Mouse (Mus musculus): ENCODE measurements at regions not wholly inside any gene's neighbourhood (a gene's known extent, or its start where the extent isn't known, plus 50 kb on each side); places are given as distances from the start of the nearest gene placed in this dataset.

DNA sequence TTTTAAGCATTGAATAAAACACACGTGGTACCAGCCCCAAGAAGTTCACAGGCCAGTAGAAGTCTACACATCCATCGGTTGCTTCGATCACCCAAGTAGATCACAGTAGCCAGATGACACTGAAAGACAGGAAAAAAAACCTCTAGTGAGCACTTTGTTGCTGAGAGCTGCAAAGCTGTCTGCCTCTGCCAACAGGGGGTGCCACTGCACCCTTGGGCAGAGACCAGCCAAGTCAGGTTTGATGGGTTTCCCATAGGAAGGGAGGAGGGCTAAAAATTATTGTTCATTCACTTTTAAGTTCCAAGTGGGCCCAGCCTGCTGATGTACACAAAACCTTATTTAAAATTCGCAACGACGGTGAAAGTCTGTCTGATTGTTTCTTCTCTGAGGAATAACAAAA is 150.3 kb upstream of the Rpl34 start:
- Histone ChIP-seq H3K27me3 (replicated peaks; ENCODE audit: control insufficient read depth, insufficient read depth, low read length) (no peaks in the 10 kb centered on the region), H3K9me3 (ENCODE audit: control insufficient read depth) (no peaks in the 10 kb centered on the region), H3K36me3 (ENCODE audit: control insufficient read depth, insufficient read depth) (no peaks in the 10 kb centered on the region), H3K4me3 (ENCODE audit: low read depth, low read length) (no peak overlapping the region), H3K4me2 (replicated peaks; ENCODE audit: low read depth) (no peak overlapping the region), H3K9ac (ENCODE audit: low read depth, low read length) (no peak overlapping the region), H3K27ac (ENCODE audit: low read depth, low read length) (no peak overlapping the region), H3K4me1 (replicated peaks; ENCODE audit: control insufficient read depth, insufficient read depth, low read length) (no peaks in the 10 kb centered on the region)
- no peak for ATAC-seq
- WGBS: 80% methylated on average over 6 of the region's 6 CpGs
- peak; percentile 53 for TF ChIP-seq CTCF (IDR thresholded peaks at IDR 0.05; ENCODE audit: low read depth)

- Histone ChIP-seq H3K27me3 (replicated peaks; ENCODE audit: control insufficient read depth, insufficient read depth, low read length) (no peaks in the 10 kb centered on the region), H3K4me1 (replicated peaks; ENCODE audit: control insufficient read depth, insufficient read depth, low read length) (no peaks in the 10 kb centered on the region), H3K9ac (ENCODE audit: low read depth, low read length) (no peak overlapping the region), H3K9me3 (ENCODE audit: control insufficient read depth) (no peaks in the 10 kb centered on the region), H3K4me2 (replicated peaks; ENCODE audit: low read depth) (no peak overlapping the region), H3K4me3 (ENCODE audit: low read depth, low read length) (no peak overlapping the region), H3K36me3 (ENCODE audit: control insufficient read depth, insufficient read depth) (no peaks in the 10 kb centered on the region), H3K27ac (ENCODE audit: low read depth, low read length) (no peak overlapping the region)
- WGBS: 40% methylated on average over 8 of the region's 8 CpGs
- no peak for TF ChIP-seq CTCF (IDR thresholded peaks at IDR 0.05; ENCODE audit: low read depth)
- no peak for ATAC-seq
Measured at GRCm38 (mm10) chr3:130879463-130879862, 149.3 kb upstream of the Rpl34 start.

DNA sequence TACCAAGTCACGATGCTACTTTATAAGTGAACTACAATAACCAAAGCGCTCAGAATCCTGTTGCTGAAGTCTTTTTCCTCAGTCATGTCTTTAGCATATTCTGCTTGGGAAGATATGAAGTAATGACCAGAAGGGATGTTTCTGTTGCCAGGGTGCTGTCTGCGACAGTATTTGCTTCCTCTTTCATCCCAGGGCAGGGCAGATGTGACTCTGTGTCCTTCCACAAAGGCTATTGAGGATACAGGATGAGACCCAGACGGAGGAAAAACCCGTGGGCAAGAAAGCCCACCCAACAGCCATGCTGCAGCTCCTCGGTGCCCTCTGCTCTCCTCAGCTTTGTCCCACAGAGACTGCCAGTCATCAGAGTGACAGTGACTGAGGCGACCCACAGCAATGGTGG is 148.6 kb upstream of the Rpl34 start:
- ATAC-seq: no peak
- Histone ChIP-seq H3K27me3 (replicated peaks; ENCODE audit: control insufficient read depth, insufficient read depth, low read length) (no peaks in the 10 kb centered on the region), H3K4me2 (replicated peaks; ENCODE audit: low read depth) (no peak overlapping the region), H3K4me1 (replicated peaks; ENCODE audit: control insufficient read depth, insufficient read depth, low read length) (no peaks in the 10 kb centered on the region), H3K27ac (ENCODE audit: low read depth, low read length) (no peak overlapping the region), H3K9ac (ENCODE audit: low read depth, low read length) (no peak overlapping the region), H3K4me3 (ENCODE audit: low read depth, low read length) (no peak overlapping the region), H3K36me3 (ENCODE audit: control insufficient read depth, insufficient read depth) (no peaks in the 10 kb centered on the region), H3K9me3 (ENCODE audit: control insufficient read depth) (no peaks in the 10 kb centered on the region)
- 77% methylated on average over 7 of the region's 7 CpGs for WGBS
- TF ChIP-seq CTCF (IDR thresholded peaks at IDR 0.05; ENCODE audit: low read depth): no peak

GRCm38 (mm10) chr3:130877981-130878380 is 147.8 kb upstream of the Rpl34 start:
- Histone ChIP-seq H3K27me3 (replicated peaks; ENCODE audit: control insufficient read depth, insufficient read depth, low read length) (no peaks in the 10 kb centered on the region), H3K36me3 (ENCODE audit: control insufficient read depth, insufficient read depth) (no peaks in the 10 kb centered on the region), H3K4me3 (ENCODE audit: low read depth, low read length) (no peak overlapping the region), H3K4me1 (replicated peaks; ENCODE audit: control insufficient read depth, insufficient read depth, low read length) (no peaks in the 10 kb centered on the region), H3K4me2 (replicated peaks; ENCODE audit: low read depth) (no peak overlapping the region), H3K27ac (ENCODE audit: low read depth, low read length) (no peak overlapping the region), H3K9me3 (ENCODE audit: control insufficient read depth) (no peaks in the 10 kb centered on the region), H3K9ac (ENCODE audit: low read depth, low read length) (no peak overlapping the region)
- ATAC-seq: no peak
- no peak for TF ChIP-seq CTCF (IDR thresholded peaks at IDR 0.05; ENCODE audit: low read depth)
- 95% methylated on average over 5 of the region's 5 CpGs for WGBS

DNA sequence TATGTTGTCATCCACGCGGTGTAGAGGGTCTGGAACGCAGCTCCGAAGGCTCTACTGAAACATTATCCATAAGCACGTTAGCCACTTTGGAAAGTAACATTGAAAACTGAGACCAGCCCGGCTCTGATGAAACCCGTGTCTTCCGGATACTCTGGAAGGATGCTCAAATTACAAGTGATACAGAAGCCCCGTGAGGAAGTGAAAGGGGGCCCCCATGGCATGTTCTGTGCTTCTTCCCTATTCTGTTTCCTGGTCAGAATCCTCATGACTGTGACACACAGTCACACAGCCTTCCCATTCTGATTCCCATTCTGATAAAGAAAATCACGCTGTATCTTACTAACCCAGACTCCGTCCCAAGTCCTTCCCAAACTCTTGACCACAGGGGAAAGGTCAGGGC is 143.5 kb upstream of the Rpl34 start:
- no peak overlapping the region for H3K4me2 ChIP-seq (replicated peaks; ENCODE audit: low read depth)
- TF ChIP-seq CTCF (IDR thresholded peaks at IDR 0.05; ENCODE audit: low read depth): no peak
- no peaks in the 10 kb centered on the region for H3K9me3 ChIP-seq (ENCODE audit: control insufficient read depth)
- no peak overlapping the region for H3K4me3 ChIP-seq (ENCODE audit: low read depth, low read length)
- H3K27ac ChIP-seq (ENCODE audit: low read depth, low read length): no peak overlapping the region
- H3K36me3 ChIP-seq (ENCODE audit: control insufficient read depth, insufficient read depth): no peaks in the 10 kb centered on the region
- H3K4me1 ChIP-seq (replicated peaks; ENCODE audit: control insufficient read depth, insufficient read depth, low read length): no peaks in the 10 kb centered on the region
- H3K27me3 ChIP-seq (replicated peaks; ENCODE audit: control insufficient read depth, insufficient read depth, low read length): no peaks in the 10 kb centered on the region
- no peak overlapping the region for H3K9ac ChIP-seq (ENCODE audit: low read depth, low read length)
- WGBS: 75% methylated on average over 11 of the region's 11 CpGs
- ATAC-seq: no peak

DNA sequence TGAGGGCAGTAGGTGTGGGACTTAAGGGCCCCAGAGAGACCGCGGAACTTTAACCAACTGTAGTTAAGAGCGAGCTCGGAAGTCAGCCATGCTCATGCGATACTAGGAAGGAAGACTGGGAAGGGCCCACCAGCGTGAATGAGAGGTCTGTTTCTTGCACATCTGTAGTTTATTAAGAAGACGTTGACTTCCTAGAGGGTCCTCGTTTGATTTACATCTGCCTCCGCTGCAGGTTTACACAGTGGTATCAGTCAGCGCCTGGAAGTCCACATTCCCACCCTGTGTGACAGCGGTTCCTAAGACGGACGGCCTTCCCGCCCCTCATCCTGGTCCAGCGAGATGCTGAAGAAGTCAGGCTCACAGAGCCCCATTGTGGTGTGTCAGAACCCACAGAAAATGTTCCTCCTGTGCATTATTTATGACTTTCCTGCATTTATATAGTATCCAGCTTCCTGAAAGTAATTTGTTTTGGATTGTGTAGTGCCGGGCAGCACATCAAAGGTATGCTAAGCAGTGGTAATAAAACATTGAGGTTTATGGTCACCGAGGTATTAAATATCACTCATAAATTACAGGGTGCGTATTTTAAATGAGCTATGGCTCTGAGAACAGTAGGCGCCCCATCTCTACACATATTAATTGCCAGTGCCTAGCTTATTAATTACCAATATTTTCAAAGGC is 136.9 kb upstream of the Rpl34 start:
- Histone ChIP-seq H3K9me3 (ENCODE audit: control insufficient read depth) (no peaks in the 10 kb centered on the region), H3K4me3 (ENCODE audit: low read depth, low read length) (no peak overlapping the region), H3K36me3 (ENCODE audit: control insufficient read depth, insufficient read depth) (no peaks in the 10 kb centered on the region), H3K4me2 (replicated peaks; ENCODE audit: low read depth) (no peak overlapping the region), H3K9ac (ENCODE audit: low read depth, low read length) (no peak overlapping the region), H3K27ac (ENCODE audit: low read depth, low read length) (no peak overlapping the region), H3K27me3 (replicated peaks; ENCODE audit: control insufficient read depth, insufficient read depth, low read length) (no peaks in the 10 kb centered on the region), H3K4me1 (replicated peaks; ENCODE audit: control insufficient read depth, insufficient read depth, low read length) (no peaks in the 10 kb centered on the region)
- TF ChIP-seq CTCF (IDR thresholded peaks at IDR 0.05; ENCODE audit: low read depth): no peak
- 38% methylated on average over 19 of the region's 19 CpGs for WGBS
- ATAC-seq: peak; percentile 67

GRCm38 (mm10) chr3:130864783-130865182 is 134.6 kb upstream of the Rpl34 start:
- Histone ChIP-seq H3K27ac (ENCODE audit: low read depth, low read length) (no peak overlapping the region), H3K4me3 (ENCODE audit: low read depth, low read length) (no peak overlapping the region), H3K9me3 (ENCODE audit: control insufficient read depth) (no peaks in the 10 kb centered on the region), H3K9ac (ENCODE audit: low read depth, low read length) (no peak overlapping the region), H3K27me3 (replicated peaks; ENCODE audit: control insufficient read depth, insufficient read depth, low read length) (no peaks in the 10 kb centered on the region), H3K4me2 (replicated peaks; ENCODE audit: low read depth) (no peak overlapping the region), H3K4me1 (replicated peaks; ENCODE audit: control insufficient read depth, insufficient read depth, low read length) (no peaks in the 10 kb centered on the region), H3K36me3 (ENCODE audit: control insufficient read depth, insufficient read depth) (no peaks in the 10 kb centered on the region)
- WGBS: 57% methylated on average over 1 of the region's 1 CpGs
- ATAC-seq: no peak
- TF ChIP-seq CTCF (IDR thresholded peaks at IDR 0.05; ENCODE audit: low read depth): peak; percentile 29

Measured in intestine, postnatal 0 days (tissue).